Mouse (Mus musculus): ENCODE measurements at regions not wholly inside any gene's neighbourhood (a gene's known extent, or its start where the extent isn't known, plus 50 kb on each side); places are given as distances from the start of the nearest gene placed in this dataset.

DNA sequence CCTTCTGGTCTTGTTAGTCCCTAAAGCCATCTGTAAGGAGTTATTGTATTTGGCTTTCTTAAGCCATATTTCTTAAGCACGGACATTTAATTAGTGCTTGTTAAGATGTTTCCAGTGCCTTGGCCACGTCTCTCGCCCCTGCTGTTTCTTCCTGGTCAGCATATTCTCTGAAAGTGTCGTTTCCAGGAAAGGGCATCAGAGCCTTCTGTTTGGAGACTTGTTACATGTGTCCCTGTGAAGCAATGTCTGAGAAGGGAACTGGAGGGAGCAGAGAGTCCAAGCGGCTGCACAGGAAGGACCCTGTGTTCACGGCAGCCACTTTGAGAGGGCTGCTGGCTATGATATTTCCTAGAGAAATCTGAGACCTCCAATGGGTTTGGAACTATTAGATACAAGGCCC is 320.7 kb downstream of the Mtx2 start:
- DNase-seq: no peak

DNA sequence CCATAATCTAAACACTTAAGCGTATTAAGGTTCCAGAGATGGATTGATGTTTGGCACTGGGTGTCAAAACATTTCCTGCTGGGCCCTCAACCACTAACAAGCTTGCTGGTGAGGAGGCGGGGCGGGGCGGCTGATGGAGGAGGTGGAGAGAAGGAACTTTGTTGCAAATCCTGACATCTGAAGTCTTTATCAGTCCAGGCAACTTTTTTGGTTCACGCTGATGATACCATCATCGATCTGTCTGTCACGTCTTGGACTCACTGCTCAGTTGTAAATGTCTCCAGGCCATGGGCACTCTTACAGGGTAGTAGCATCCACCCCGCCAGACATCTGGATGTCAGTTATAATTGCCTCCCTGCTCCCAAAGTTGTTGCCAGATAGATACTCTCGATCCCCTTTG is 321.8 kb downstream of the Mtx2 start:
- DNase-seq: no peak

GRCm38 (mm10) chr2:75147967-75148366 is 322.4 kb downstream of the Mtx2 start:
- no peak for DNase-seq

GRCm38 (mm10) chr2:75149036-75149435 is 323.4 kb downstream of the Mtx2 start:
- DNase-seq: no peak

GRCm38 (mm10) chr2:75149562-75149961 is 324.0 kb downstream of the Mtx2 start:
- DNase-seq: no peak

DNA sequence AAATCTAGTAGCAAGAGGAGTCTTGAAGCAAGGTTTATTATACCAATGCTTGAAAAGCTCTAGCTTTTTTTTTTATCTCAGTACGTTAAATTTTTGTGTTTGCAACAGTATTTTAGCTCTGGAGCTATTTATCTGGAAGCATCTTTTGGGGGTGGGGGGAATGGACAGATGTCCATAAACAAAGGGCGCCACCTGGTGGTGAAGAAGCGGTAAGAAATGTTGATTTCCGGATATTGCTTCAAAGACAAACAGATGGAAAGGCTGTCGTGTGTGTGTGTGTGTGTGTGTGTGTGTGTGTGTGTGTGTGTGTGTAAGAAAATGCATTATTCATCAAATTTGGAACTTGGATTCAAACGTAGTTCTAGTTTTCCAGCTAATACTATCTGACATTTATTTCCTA is 325.4 kb downstream of the Mtx2 start:
- DNase-seq: peak; percentile 73

DNA sequence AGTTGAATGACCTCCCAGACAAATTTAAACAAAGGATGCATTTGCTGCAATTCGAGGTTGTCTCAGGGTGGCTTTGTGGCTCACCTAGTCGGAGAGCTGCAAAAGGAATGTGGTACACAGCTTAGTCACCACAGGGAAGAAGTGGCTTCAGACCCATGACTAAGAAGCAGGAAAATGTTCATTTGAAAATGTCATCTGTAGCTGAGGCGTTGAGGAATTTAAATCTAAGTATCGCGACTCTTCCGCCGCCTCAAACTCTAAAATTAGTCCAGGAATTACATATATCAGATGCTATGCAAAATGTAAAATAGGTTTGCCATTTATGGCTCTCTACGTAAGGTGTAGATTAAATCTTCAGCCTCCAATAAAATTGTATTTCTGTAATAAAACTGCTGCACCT is 325.9 kb downstream of the Mtx2 start:
- DNase-seq: no peak

GRCm38 (mm10) chr2:75152477-75152990 is 326.9 kb downstream of the Mtx2 start:
- DNase-seq: no peak

- DNase-seq: no peak
Measured at GRCm38 (mm10) chr2:75154448-75154847, 328.8 kb downstream of the Mtx2 start.

GRCm38 (mm10) chr2:75158581-75158980 is 333.0 kb downstream of the Mtx2 start:
- no peak for DNase-seq

GRCm38 (mm10) chr2:75161075-75161474 is 335.5 kb downstream of the Mtx2 start:
- no peak for DNase-seq

GRCm38 (mm10) chr2:75164987-75165386 is 339.4 kb downstream of the Mtx2 start:
- no peak for DNase-seq

GRCm38 (mm10) chr2:75176267-75176666 is 350.7 kb downstream of the Mtx2 start:
- DNase-seq: no peak

GRCm38 (mm10) chr2:75183293-75183692 is 357.7 kb downstream of the Mtx2 start:
- DNase-seq: no peak

DNA sequence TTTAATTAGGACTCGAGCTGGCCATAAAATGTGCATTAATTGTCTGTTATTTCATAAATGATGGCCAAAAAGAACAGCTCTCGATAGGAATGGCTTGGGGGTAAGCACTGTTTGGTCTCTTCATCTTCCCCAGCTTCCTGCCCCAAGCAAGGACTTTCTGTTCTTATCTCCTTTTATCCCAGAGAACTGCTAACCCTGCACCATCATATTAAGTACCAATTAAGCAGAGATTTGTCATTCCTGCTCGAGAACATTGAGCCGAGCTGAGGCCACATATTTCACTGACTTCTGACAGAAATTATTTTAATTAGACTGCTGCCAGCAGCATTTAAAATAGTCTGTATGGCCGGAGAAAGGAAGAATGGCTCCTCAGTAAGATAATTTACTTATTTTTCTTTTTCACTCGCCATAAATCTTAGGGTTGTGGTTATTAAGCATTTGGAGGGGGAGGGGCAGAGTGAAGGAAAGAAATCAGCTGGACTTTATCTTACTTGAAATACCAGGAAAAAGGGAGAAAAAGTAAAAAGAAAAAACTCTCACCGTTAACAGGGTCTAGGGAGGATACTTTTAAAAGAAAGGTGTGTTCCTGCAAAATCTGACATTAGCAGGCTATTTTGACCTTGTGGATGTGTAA is 377.1 kb downstream of the Mtx2 start:
- no peak for DNase-seq

DNA sequence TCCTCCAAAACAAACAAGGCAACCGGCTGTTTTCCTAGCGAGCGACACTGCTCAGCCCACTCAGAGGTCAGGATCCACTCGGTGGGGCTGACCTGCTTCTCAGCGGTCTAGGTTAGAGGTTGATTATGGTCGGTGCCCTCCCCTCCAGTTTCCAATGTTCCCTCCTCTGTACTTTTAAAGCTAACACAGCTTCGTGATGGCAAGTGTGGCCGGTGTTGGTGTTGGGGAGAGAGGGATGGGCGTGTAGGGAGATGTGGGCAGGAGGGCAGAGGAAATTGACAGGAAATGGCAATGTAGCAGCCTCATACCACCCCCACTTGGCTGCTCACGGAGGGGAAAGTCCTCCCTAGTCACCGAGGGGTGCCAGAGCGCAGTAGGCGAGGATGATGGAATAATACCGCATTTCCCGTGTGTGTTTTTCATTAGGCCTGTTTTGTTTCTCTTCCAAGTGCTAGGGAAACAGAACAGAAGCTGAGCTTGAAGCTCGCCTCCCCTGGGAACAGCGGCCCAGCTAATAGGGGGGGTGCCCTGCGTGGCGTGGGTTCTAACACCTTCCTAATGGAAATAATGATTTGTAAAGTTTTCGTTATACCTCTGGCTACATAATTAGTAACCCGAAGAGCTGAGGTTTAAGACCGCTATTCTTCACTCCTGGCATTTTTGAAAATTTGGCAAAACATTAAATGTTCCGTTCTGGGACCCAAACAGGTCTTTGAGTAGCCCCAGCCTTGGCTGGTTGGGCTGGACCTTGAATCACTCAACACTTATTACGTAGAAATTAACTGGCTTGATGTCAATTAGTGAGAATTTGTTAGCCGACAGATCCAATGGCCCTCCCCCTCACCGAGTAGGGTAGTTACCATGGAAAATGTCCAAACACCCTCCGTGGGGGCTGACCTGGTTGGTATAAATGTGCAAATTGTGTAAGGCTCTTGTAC is 383.5 kb downstream of the Mtx2 start:
- DNase-seq: no peak

GRCm38 (mm10) chr2:75209790-75210583 is 384.4 kb downstream of the Mtx2 start:
- DNase-seq: no peak

DNA sequence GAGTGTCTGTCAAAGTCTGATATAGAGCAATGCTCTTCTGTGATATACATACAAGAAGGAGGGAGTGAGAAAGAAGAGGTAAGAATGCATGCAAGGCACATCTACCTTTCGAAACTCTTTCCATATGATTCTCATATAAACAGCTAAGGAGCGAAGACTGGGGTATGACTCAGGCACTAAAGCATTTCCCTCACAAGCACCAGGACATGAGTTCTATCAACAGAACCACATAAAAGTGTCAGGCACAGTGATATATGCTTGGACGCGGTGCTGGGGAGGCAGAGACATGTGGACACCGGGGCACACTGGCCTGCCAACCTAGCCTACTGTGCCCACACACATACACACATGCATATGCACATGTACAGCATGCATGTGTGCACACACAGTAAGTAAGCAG is 391.3 kb downstream of the Mtx2 start:
- no peak for DNase-seq

- no peak for DNase-seq
Measured at GRCm38 (mm10) chr2:75220775-75221359, 395.3 kb downstream of the Mtx2 start.

GRCm38 (mm10) chr2:75224443-75224842 is 398.8 kb downstream of the Mtx2 start:
- peak; percentile 18 for DNase-seq

- DNase-seq: no peak
Measured at GRCm38 (mm10) chr2:75240976-75241375, 415.4 kb downstream of the Mtx2 start.

GRCm38 (mm10) chr2:75244311-75245033 is 414.6 kb upstream of the Hnrnpa3 start:
- no peak for DNase-seq

All from right cerebral cortex, postnatal 14 days (tissue).